Mouse (Mus musculus) Patski (cell line): ENCODE data around the gene Cdan1. TPM values are rescaled to one million over a fixed set of nuclear protein-coding genes. Genes with fewer than 3 reads are reported as not detected.

Experiments used
- ATAC-seq: fragments of 100-300 bp; one replicate; pipeline ENCODE4 v1.8.0; 2021
- CTCF ChIA-PET: fragments of 350-600 bp; sonication (Branson Sonifier 250); formaldehyde crosslinking; loops from one replicate; lab custom pipeline; 2022; ENCODE audit warnings: inconsistent platforms; lab: Charles Lee
- POLR2A ChIA-PET: fragments of 350-600 bp; sonication (Branson Sonifier 250); formaldehyde crosslinking; loops from one replicate; lab custom pipeline; 2022; ENCODE audit warnings: antibody characterized with exemption, inconsistent platforms; lab: Charles Lee
- DNase-seq: peaks from one replicate; pipeline ENCODE4 v3.0.0-alpha.2; 2011; ENCODE audit warnings: low read depth, low spot score
- H3K27me3 ChIP-seq: fragments of 371-371 bp; one replicate; pipeline ENCODE4 v1.5.1; 2021
- CTCF ChIP-seq: fragments of 100-300 bp; IDR thresholded peaks from one replicate; pipeline ENCODE4 v1.5.1; 2021
- in situ Hi-C: fragments of 300-500 bp; cut with MboI; formaldehyde crosslinking; loops from 3 replicates; pipeline ENCODE4 v1.11.1; 2018; ENCODE audit warnings: low pct_unique_long_range_greater_than_20kb, mixed read lengths
- polyA plus RNA-seq: library from polyadenylated mRNA; unstranded; gene quantifications from one replicate; pipeline ENCODE4 v1.2.3, GENCODE M21; 2021

Cdan1 gene
- 14.0 TPM for polyA plus RNA-seq

DNA sequence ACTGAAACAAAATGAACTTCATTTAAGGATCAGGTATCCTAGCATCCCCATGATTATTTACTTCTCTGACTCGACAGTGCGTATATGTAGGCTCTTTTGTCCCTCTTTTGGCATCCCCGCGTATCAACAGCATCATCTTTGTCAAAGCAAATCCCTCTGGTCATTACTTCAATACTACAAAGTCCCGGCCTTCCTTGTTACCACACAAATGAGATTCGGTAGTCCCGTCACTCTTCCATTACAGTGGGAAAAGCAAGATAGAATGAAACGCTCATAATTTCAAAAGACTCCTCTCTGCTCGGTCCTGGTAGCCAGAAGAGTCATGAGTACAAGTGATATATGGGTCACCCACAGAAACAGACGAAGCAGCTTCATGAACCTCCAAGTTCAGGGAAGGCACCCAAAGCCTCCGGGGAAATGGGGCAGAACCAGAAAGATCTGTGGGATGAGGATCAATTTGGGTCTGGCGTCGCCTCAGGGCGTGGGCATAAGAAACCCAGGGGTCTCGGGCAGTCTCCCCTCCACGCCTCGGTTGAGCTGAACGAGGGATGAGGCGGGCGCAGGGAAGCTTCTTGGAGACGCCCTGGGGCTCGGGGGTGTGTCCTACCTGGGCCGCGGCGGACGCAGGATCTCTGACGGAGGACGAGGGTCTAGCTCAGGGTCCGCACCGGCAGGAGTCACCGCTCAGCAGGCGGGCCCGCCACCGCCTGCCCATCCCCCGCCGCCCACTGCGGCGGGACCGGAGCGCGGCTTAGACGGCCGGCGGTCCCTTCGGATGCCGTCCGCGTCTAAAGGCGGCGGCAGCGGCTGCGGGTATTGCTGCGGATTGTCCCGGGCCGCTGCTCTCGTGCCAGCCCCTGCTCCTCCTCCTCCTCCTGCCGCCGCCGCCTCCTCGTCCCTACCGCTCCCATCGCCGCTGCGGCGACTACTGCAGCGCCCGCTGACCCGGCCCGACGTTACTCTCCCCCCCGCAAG lies at the start of gene Cdan1:
Gene Cdan1, minus strand, starts transcription at position 680 of the 975 bp plus-strand sequence.
- no peak for DNase-seq
- H3K27me3 ChIP-seq, result no peaks in the 10 kb centered on the region
- no peak for TF ChIP-seq CTCF
- ATAC-seq, result peak; percentile 24
- POLR2A ChIA-PET, result interaction anchor here (0.6 to 1.4 kb wide), 3 partner anchors 9 to 341 kb away, joined by 3 to 4 read pairs (median 3); no protein-coding TSS in a partner anchor
- in situ Hi-C loops, result no loop called here
- CTCF ChIA-PET, result interaction anchor here (1.3 kb wide), 1 partner anchor 17 kb away, joined by 3 read pairs; no protein-coding TSS in a partner anchor

DNA sequence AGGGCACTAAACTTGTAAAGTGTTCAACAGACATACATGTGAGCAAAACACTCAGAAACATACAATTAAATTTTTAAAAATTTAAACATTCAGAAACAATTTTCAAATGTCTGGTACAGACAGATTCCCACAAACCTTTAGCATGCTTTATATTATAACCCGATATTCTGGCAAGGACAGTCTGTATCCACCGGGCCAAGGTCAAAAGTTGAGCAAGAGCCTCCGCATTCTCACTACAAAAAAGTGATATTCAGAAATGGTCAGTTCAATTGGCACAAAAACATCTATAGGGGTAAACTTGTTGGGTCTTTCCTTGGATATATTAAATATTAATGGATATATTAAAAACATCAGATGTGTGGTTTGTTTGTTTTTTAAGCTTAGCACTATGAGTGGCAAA lies 46.4 kb upstream of the Cdan1 start:
- in situ Hi-C loops, result no loop called here

GRCm38 (mm10) chr2:120887601-120888000 lies 37.7 kb upstream of the Cdan1 start:
- CTCF ChIA-PET, result no interaction called here
- DNase-seq, result no peak
- TF ChIP-seq CTCF, result no peak

More for the DNA sequence above, 46.4 kb upstream of the Cdan1 start:
- no peaks in the 10 kb centered on the region for H3K27me3 ChIP-seq
- no peak for DNase-seq
- no peak for TF ChIP-seq CTCF
- ATAC-seq, result no peak
- ChIA-PET CTCF (no interaction called here), POLR2A (no interaction called here)

DNA sequence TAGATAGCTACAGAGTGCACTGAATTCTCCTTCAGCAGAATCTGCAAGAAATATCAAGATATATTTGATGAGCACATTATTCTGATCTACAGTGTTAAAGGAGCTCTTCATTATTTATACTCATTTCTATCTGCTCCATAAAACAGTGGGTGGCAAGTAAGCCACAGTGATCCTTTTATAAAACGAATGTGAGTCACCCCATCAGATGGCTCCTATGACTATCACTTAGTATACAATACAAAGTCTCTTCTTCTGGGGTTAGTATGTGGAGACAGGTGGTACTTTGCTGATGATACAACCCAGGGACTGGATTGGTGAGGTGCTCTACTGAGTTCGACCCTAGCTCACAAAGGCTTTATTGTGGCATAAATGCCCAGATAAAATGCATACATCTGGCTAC lies 23.3 kb upstream of the Cdan1 start:
- CTCF ChIA-PET, result interaction anchor here (0.8 to 1.5 kb wide), 4 partner anchors 10 to 95 kb away, joined by 3 to 4 read pairs (median 3); no protein-coding TSS in a partner anchor
- H3K27me3 ChIP-seq, result no peaks in the 10 kb centered on the region
- no peak for TF ChIP-seq CTCF
- POLR2A ChIA-PET, result no interaction called here
- DNase-seq (no peak), ATAC-seq (no peak)
- in situ Hi-C loops, result no loop called here

More at GRCm38 (mm10) chr2:120887601-120888000, 37.7 kb upstream of the Cdan1 start:
- ATAC-seq, result no peak
- in situ Hi-C loops, result no loop called here
- H3K27me3 ChIP-seq, result no peaks in the 10 kb centered on the region
- POLR2A ChIA-PET, result no interaction called here

DNA sequence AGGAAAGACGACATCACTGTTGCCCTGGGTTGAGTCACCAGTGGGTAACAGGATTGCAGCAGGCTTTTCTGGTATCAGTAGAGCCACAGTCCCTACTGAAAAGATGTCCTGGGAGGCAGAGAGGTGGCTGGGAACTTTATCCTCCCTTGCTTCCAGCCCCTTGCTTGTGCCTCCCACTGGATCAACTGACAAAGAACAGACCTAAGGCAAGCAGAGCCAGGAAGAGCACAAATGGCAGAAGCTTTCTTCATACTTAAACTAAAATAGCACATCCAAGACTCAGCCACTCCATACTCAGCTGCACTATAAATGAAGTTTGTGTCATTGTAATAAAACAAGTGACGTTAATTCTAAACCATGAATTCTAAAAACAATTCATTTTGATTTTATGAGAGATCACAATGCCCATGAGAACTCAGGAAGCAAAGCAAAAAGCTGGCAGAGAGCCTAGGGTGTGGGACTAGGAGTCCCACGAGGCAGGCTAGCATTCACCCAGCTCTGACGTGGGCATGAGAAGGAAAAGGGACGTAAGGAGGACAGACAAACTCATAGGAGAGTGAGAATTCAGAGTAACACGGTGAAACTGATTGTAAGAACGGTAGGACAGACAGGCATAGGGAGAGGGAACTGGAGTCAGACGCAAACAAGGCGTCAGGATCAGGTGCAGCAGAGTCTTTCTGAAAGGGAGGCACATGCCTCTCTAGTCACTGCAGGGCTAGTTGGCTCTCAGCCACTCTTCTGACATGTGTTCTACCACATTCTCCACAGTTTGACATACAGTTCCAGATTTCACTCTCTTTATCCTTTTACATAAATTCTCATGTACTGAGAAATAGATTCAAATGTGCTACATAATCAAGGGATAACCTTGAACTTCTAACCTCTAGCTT lies 21.8 kb upstream of the Cdan1 start:
- POLR2A ChIA-PET, result interaction anchor here (0.7 kb wide), 1 partner anchor 9 kb away, joined by 3 read pairs; no protein-coding TSS in a partner anchor
- ATAC-seq, result no peak
- DNase-seq, result no peak
- CTCF ChIA-PET, result no interaction called here
- TF ChIP-seq CTCF, result no peak
- no peaks in the 10 kb centered on the region for H3K27me3 ChIP-seq
- in situ Hi-C loops, result no loop called here

DNA sequence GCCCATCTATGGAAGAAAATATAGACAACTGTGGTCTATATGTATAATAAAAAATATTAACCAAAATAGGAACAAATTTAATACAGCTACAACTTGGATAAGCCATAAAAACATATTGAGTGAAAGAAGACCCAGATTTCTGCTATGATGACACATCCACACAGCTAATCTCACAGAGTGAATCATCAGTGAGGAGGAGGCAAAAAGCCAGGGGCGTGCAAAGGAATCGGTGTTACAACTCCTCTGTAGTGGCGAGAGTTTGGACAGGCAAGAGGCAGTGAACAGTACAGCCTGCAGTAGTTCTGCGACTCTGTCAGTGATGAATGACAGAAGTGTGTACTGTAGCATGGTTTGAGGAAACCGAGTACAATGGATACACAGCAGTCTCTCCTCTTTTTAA lies 17.4 kb upstream of the Cdan1 start:
- POLR2A ChIA-PET, result interaction anchor here (0.7 to 0.8 kb wide), 2 partner anchors 95 to 259 kb away, joined by 3 read pairs; no protein-coding TSS in a partner anchor
- ATAC-seq, result peak; percentile 76
- in situ Hi-C loops, result loop anchor here (10.0 kb wide), 1 partner anchor 393 kb away; no protein-coding TSS in a partner anchor

DNA sequence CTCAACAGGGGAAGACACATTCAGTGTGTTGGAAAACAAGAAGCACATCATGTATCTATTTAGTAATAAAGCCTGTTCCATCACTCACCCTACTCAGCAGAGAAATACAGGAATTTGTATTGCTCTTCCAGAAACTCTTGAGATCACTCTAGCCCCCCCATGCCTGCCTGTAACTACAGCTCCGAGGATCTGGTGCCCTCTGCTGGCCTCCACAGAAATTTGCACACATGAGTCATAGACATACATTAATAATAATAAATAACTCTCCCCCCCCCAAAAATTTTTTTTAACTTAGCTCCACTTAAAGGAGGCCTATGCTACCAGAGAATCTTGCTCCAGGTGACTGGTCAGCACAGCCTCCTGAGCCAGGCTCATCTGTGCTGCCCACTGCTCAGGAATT lies 16.6 kb upstream of the Cdan1 start:
- no peak for ATAC-seq
- no peaks in the 10 kb centered on the region for H3K27me3 ChIP-seq
- ChIA-PET POLR2A (interaction anchor here (0.7 to 0.8 kb wide), 2 partner anchors 95 to 258 kb away, joined by 3 read pairs; no protein-coding TSS in a partner anchor), CTCF (interaction anchor here (0.6 to 1.7 kb wide), 7 partner anchors 8 to 388 kb away, joined by 3 to 5 read pairs (median 3); no protein-coding TSS in a partner anchor)
- DNase-seq, result no peak
- peak; percentile 52 for TF ChIP-seq CTCF
- in situ Hi-C loops, result loop anchor here (10.0 kb wide), 1 partner anchor 392 kb away; no protein-coding TSS in a partner anchor

More for the DNA sequence above, 17.4 kb upstream of the Cdan1 start:
- CTCF ChIA-PET, result interaction anchor here (0.6 to 1.7 kb wide), 7 partner anchors 9 to 389 kb away, joined by 3 to 5 read pairs (median 3); no protein-coding TSS in a partner anchor
- no peak for TF ChIP-seq CTCF
- peak; percentile 22 for DNase-seq
- no peaks in the 10 kb centered on the region for H3K27me3 ChIP-seq

- H3K27me3 ChIP-seq, result no peaks in the 10 kb centered on the region
- ChIA-PET CTCF (interaction anchor here (1.5 kb wide), 1 partner anchor 10 kb away, joined by 3 read pairs; no protein-coding TSS in a partner anchor), POLR2A (no interaction called here)
- in situ Hi-C loops, result loop anchor here (10.0 kb wide), 1 partner anchor 389 kb away; no protein-coding TSS in a partner anchor
- ATAC-seq, result no peak
- no peak for DNase-seq
- no peak for TF ChIP-seq CTCF
Measured at GRCm38 (mm10) chr2:120863389-120863788, 13.5 kb upstream of the Cdan1 start.

DNA sequence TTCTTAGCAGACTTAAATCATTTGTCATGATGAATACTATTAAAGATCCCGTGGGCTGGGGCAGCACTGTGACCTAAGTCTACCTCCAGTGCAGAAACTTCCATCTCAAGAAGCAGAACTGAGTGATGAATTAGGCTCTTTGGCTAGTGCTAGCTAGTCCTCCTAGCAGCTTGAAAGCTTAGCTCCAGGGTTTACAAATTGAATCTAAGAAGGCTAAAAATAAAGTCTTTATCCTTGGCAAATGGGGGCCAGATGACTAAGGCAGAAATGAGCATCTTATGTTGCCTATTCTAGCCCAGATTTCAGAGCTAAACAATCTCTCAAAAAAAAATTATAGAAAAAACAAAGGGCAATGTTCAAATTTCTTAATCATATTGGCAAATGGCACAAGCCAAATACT lies 10.8 kb upstream of the Cdan1 start:
- in situ Hi-C loops, result loop anchor here (10.0 kb wide), 1 partner anchor 386 kb away; no protein-coding TSS in a partner anchor
- DNase-seq (no peak), ATAC-seq (no peak)
- CTCF ChIA-PET, result interaction anchor here (1.2 kb wide), 1 partner anchor 13 kb away, joined by 3 read pairs; no protein-coding TSS in a partner anchor
- H3K27me3 ChIP-seq, result no peaks in the 10 kb centered on the region
- POLR2A ChIA-PET, result no interaction called here
- TF ChIP-seq CTCF, result no peak
